Mouse (Mus musculus) midbrain, embryonic 16.5 days (tissue): Measurements from ENCODE around the gene Ifna7. TPM values are rescaled to one million over a fixed set of nuclear protein-coding genes. Genes with fewer than 3 reads are reported as not detected.
"Not testable (repeated sequence)": the region's sequence is repeated elsewhere in the genome, so short reads cannot be mapped to it uniquely, and the experiment has no call there.

Experiments used
- ATAC-seq: fragments of 200-750 bp; cut with Nextera tagmentation; 2 replicates; pipeline ENCODE4 v1.8.0; 2017; ENCODE audit warnings: moderate TSS enrichment
- H3K27ac ChIP-seq: fragments of 300-500 bp; sonication (generic); 2 replicates; pipeline ENCODE4 v1.5.1; 2014; ENCODE audit warnings: mild to moderate bottlenecking, low read length, mixed read lengths
- H3K27me3 ChIP-seq: fragments of 300-500 bp; sonication (generic); 2 replicates; pipeline ENCODE4 v1.6.1; 2014; ENCODE audit warnings: low read depth, low read length, mixed read lengths; ENCODE audit not compliant: control insufficient read depth, insufficient read depth
- H3K36me3 ChIP-seq: fragments of 300-500 bp; sonication (generic); 2 replicates; pipeline ENCODE4 v1.6.1; 2014; ENCODE audit warnings: mild to moderate bottlenecking, low read length, moderate library complexity, mixed read lengths; ENCODE audit not compliant: control insufficient read depth, insufficient read depth
- H3K4me1 ChIP-seq: fragments of 300-500 bp; sonication (generic); 2 replicates; pipeline ENCODE4 v1.6.1; 2014; ENCODE audit warnings: mild to moderate bottlenecking, low read length, mixed read lengths; ENCODE audit not compliant: control insufficient read depth, insufficient read depth
- H3K4me2 ChIP-seq: fragments of 300-500 bp; sonication (generic); 2 replicates; pipeline ENCODE4 v1.6.1; 2014; ENCODE audit warnings: mild to moderate bottlenecking, low read length, mixed read lengths
- H3K4me3 ChIP-seq: fragments of 300-500 bp; sonication (generic); 2 replicates; pipeline ENCODE4 v1.5.1; 2014; ENCODE audit warnings: low read depth, mild to moderate bottlenecking, low read length, moderate library complexity, mixed read lengths
- H3K9ac ChIP-seq: fragments of 300-500 bp; sonication (generic); 2 replicates; pipeline ENCODE4 v1.6.1; 2014; ENCODE audit warnings: low read depth, low read length, mixed read lengths
- H3K9me3 ChIP-seq: fragments of 300-500 bp; sonication (generic); replicated peaks from 2 replicates; pipeline ENCODE4 v1.6.1; 2014; ENCODE audit warnings: mild to moderate bottlenecking, low read length, mixed read lengths; ENCODE audit not compliant: control insufficient read depth, poor library complexity, severe bottlenecking
- WGBS: fragments of 180-500 bp; shearing (Covaris S2); extraction: QIAGEN DNeasy Blood & Tissue Kit; methylation state at CpG from one replicate; pipeline ENCODE4 v1.1.7; 2014; 5-methylcytosine and 5-hydroxymethylcytosine counted together
- polyA plus RNA-seq: library from polyadenylated mRNA; unstranded; fragments of >200 nt; fragmentation: Nextera tagmentation; extraction: Ambion mirVana; gene quantifications from 2 replicates; pipeline ENCODE4 v1.2.1, GENCODE M21; 2015

Gene Ifna7
- not detected in 2 replicates for polyA plus RNA-seq

DNA sequence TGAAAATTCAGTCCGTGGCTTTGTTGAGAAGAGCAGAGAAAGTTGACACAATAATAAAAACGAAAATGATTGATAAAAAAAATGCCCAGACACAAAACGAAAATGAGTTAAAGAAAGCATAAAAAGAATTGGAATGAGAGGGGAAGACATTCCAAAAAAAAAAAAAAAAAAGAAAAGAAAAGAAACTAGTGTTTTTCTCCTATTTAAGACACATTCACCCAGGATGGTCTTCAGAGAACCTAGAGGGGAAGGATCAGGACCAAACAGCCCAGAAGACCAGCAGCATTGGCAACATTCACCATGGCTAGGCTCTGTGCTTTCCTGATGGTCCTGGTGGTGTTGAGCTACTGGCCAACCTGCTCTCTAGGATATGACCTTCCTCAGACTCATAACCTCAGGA lies at the start of gene Ifna7:
TSS of gene Ifna7 (plus strand) at position 301 of the 400 bp plus-strand sequence.
- Histone ChIP-seq H3K9ac (no peak within 1 kb of the TSS), H3K36me3 (no peaks in the 10 kb centered on the region), H3K4me3 (no peak within 1 kb of the TSS), H3K9me3 (no peaks in the 10 kb centered on the region), H3K27me3 (no peaks in the 10 kb centered on the region), H3K4me1 (no peaks in the 10 kb centered on the region), H3K27ac (no peak within 1 kb of the TSS), H3K4me2 (no peak within 1 kb of the TSS)
- ATAC-seq: no peak
- WGBS: 62% methylated on average over 3 of the region's 3 CpGs

DNA sequence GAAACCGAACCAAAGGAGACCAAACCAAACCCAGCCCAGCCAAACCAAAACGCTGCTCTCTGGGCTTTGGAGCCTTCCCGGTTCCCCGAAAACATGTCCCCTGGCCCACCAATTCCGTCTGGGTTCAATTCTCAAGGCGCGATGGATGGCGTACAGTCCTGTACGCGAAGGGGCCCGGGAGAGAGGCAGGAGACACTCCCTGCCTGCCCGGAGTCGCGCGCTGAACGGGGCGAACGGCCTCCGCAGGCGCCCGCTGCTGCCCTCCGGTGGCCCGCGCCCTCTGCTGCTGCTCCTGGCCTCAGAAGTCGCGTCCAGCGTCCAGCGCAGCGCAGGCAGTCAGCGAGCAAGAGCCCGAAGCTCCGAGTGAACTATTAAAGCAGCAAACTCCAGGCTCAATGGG lies 42.5 kb upstream of the Ifna7 start, which contains the start of gene Gm13290:
TSS of gene Gm13290 (plus strand) at position 301 of the 400 bp plus-strand sequence.
- not testable (repeated sequence) for H3K4me3 ChIP-seq, ATAC-seq, H3K36me3 ChIP-seq, H3K27me3 ChIP-seq, H3K4me2 ChIP-seq, H3K27ac ChIP-seq, H3K9me3 ChIP-seq, H3K4me1 ChIP-seq, H3K9ac ChIP-seq
- WGBS: no CpG with 5 or more reads among the region's 32 CpGs

DNA sequence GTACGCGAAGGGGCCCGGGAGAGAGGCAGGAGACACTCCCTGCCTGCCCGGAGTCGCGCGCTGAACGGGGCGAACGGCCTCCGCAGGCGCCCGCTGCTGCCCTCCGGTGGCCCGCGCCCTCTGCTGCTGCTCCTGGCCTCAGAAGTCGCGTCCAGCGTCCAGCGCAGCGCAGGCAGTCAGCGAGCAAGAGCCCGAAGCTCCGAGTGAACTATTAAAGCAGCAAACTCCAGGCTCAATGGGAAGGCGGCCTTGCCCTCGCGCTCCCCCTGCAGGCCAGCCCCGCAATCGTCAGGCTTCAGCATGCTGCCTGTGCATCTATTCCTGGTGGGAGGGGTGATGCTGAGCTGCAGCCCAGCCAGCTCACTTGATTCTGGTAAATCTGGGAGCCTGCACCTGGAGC lies 39.4 kb upstream of the Ifna7 start, which contains the start of gene Gm13289:
TSS of gene Gm13289 (plus strand) at position 301 of the 400 bp plus-strand sequence.
- WGBS: no CpG with 5 or more reads among the region's 29 CpGs
- not testable (repeated sequence) for H3K4me3 ChIP-seq, ATAC-seq, H3K27ac ChIP-seq, H3K9me3 ChIP-seq, H3K27me3 ChIP-seq, H3K4me2 ChIP-seq, H3K4me1 ChIP-seq, H3K36me3 ChIP-seq, H3K9ac ChIP-seq

DNA sequence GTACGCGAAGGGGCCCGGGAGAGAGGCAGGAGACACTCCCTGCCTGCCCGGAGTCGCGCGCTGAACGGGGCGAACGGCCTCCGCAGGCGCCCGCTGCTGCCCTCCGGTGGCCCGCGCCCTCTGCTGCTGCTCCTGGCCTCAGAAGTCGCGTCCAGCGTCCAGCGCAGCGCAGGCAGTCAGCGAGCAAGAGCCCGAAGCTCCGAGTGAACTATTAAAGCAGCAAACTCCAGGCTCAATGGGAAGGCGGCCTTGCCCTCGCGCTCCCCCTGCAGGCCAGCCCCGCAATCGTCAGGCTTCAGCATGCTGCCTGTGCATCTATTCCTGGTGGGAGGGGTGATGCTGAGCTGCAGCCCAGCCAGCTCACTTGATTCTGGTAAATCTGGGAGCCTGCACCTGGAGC lies 36.5 kb upstream of the Ifna7 start, which contains the start of gene Gm13272:
TSS of gene Gm13272 (plus strand) at position 301 of the 400 bp plus-strand sequence.
- H3K9ac ChIP-seq, H3K4me1 ChIP-seq, H3K36me3 ChIP-seq, H3K27ac ChIP-seq, H3K4me2 ChIP-seq, H3K27me3 ChIP-seq, H3K4me3 ChIP-seq, H3K9me3 ChIP-seq, ATAC-seq: not testable (repeated sequence)
- no CpG with 5 or more reads among the region's 29 CpGs for WGBS

DNA sequence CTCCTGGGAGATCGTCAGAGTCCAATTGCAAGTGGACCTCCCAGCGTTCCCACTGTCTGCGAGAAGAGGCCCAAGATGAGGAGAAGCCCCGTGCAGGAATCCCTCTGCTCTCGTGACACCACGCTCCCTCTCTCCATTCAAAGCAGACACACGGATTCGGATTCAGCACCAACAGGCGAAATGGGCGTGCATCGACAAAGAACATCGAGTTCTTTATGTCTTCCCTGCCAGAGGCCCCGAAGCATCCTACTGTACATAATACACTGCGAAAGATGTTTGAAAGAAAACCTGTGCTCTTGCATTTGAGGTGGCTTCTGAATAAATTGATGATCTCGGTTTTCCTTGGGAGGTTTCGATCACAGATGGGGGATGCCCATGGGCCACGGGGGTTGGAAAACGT lies 35.7 kb upstream of the Ifna7 start:
- H3K27me3 ChIP-seq, H3K4me3 ChIP-seq, ATAC-seq, H3K9me3 ChIP-seq, H3K36me3 ChIP-seq, H3K4me2 ChIP-seq, H3K27ac ChIP-seq, H3K9ac ChIP-seq, H3K4me1 ChIP-seq: not testable (repeated sequence)
- 46% methylated on average over 15 of the region's 18 CpGs for WGBS

DNA sequence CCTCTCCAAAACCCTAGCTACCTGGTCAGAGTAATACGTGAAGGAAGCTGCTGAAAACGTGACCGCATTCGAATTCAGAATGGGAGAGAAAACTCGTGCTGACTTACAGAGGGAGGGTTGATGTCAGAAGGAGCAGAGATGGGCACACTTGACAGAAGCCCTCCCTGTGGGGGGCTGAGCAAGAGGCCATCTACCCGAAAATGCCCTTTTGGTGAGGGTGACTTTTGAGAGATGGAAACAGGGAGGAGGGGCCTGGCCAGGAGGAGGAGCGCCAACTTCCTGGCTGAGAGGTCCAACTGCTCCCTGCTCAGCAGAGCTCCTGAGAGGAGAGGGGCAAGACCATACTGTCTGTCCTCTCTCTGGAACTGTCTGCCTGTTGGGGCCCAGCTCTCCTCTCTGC lies 34.2 kb upstream of the Ifna7 start, which contains the start of gene Ifnz:
TSS of gene Ifnz (plus strand) at position 301 of the 400 bp plus-strand sequence.
- H3K9me3 ChIP-seq, H3K4me1 ChIP-seq, ATAC-seq, H3K4me3 ChIP-seq, H3K27me3 ChIP-seq, H3K36me3 ChIP-seq, H3K9ac ChIP-seq, H3K27ac ChIP-seq: not testable (repeated sequence)
- 31% methylated on average over 4 of the region's 7 CpGs for WGBS
- peak within 1 kb of the TSS; percentile 36; the same call in 1 of the 2 replicates for H3K4me2 ChIP-seq

DNA sequence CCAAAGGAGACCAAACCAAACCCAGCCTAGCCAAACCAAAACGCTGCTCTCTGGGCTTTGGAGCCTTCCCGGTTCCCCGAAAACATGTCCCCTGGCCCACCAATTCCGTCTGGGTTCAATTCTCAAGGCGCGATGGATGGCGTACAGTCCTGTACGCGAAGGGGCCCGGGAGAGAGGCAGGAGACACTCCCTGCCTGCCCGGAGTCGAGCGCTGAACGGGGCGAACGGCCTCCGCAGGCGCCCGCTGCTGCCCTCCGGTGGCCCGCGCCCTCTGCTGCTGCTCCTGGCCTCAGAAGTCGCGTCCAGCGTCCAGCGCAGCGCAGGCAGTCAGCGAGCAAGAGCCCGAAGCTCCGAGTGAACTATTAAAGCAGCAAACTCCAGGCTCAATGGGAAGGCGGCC lies 33.7 kb upstream of the Ifna7 start:
- 0% methylated on average over 3 of the region's 31 CpGs for WGBS
- not testable (repeated sequence) for H3K4me1 ChIP-seq, H3K9ac ChIP-seq, H3K9me3 ChIP-seq, H3K27ac ChIP-seq, H3K4me3 ChIP-seq, ATAC-seq, H3K36me3 ChIP-seq, H3K27me3 ChIP-seq
- peak overlapping the region; percentile 36; the same call in 1 of the 2 replicates for H3K4me2 ChIP-seq

DNA sequence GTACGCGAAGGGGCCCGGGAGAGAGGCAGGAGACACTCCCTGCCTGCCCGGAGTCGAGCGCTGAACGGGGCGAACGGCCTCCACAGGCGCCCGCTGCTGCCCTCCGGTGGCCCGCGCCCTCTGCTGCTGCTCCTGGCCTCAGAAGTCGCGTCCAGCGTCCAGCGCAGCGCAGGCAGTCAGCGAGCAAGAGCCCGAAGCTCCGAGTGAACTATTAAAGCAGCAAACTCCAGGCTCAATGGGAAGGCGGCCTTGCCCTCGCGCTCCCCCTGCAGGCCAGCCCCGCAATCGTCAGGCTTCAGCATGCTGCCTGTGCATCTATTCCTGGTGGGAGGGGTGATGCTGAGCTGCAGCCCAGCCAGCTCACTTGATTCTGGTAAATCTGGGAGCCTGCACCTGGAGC lies 30.6 kb upstream of the Ifna7 start, which contains the start of gene Gm13276:
TSS of gene Gm13276 (plus strand) at position 301 of the 400 bp plus-strand sequence.
- not testable (repeated sequence) for H3K9me3 ChIP-seq, H3K4me2 ChIP-seq, H3K27ac ChIP-seq, H3K4me3 ChIP-seq, ATAC-seq, H3K27me3 ChIP-seq, H3K4me1 ChIP-seq, H3K9ac ChIP-seq, H3K36me3 ChIP-seq
- WGBS: no CpG with 5 or more reads among the region's 27 CpGs

DNA sequence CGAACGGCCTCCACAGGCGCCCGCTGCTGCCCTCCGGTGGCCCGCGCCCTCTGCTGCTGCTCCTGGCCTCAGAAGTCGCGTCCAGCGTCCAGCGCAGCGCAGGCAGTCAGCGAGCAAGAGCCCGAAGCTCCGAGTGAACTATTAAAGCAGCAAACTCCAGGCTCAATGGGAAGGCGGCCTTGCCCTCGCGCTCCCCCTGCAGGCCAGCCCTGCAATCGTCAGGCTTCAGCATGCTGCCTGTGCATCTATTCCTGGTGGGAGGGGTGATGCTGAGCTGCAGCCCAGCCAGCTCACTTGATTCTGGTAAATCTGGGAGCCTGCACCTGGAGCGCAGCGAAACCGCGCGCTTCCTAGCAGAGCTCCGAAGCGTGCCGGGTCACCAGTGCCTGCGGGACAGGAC lies 27.6 kb upstream of the Ifna7 start, which contains the start of gene Gm13277:
TSS of gene Gm13277 (plus strand) at position 231 of the 400 bp plus-strand sequence.
- not testable (repeated sequence) for H3K27me3 ChIP-seq, H3K9ac ChIP-seq, H3K9me3 ChIP-seq, H3K36me3 ChIP-seq, H3K27ac ChIP-seq, H3K4me1 ChIP-seq, H3K4me2 ChIP-seq, H3K4me3 ChIP-seq, ATAC-seq
- no CpG with 5 or more reads among the region's 28 CpGs for WGBS
